33 mouse cellular contexts compared by ENCODE assay signal in genomic region chr5:139211737-139212385, GRCm38 (mm10). TPM values are rescaled to one million over a fixed set of nuclear protein-coding genes. Genes with fewer than 3 reads are reported as not detected.
DNase-seq lines count a peak whose midpoint lies in the region; ATAC-seq and TF ChIP-seq lines count a peak whose summit lies in the region.
"Had no signal": no experiment of that assay in that cellular context is flagged by ENCODE, and none has a peak within 500 bp of the region (broad histone marks: within the 10 kb centered on the region; RNA-seq: fewer than 3 reads in every experiment).

No protein-coding gene starts in this region.

- peak; percentile 37; the same call in 1 of the 2 replicates for TF ChIP-seq EP300 in lung, postnatal 0 days (IDR thresholded peaks at IDR 0.05)

- TF ChIP-seq CTCF in lung, postnatal 0 days (IDR thresholded peaks at IDR 0.05), result no peak

- 91% methylated on average over 11 of the region's 11 CpGs for WGBS in heart, embryonic 11.5 days (ENCODE audit: insufficient replicate concordance)
- 67% methylated on average over 11 of the region's 11 CpGs for WGBS in lung, postnatal 0 days

- H3K4me1 ChIP-seq in heart, embryonic 11.5 days (ENCODE audit: control insufficient read depth, insufficient read depth, low read length), result no peaks in the 10 kb centered on the region
- H3K4me1 ChIP-seq in lung, postnatal 0 days (ENCODE audit: insufficient read depth, low read depth, low read length), result no peaks in the 10 kb centered on the region
- H3K4me1 ChIP-seq: embryonic facial prominence, embryonic 10.5 days; forebrain, embryonic 12.5 days; heart, embryonic 10.5 days; hindbrain, embryonic 10.5 days; hindbrain, embryonic 15.5 days; lung, embryonic 15.5 days; midbrain, embryonic 10.5 days; neural tube, embryonic 12.5 days had no signal

- no peak overlapping the region for H3K27ac ChIP-seq in heart, embryonic 11.5 days (ENCODE audit: low read depth, low read length)
- peak overlapping the region; percentile 49; the same call in 1 of the 2 replicates for H3K27ac ChIP-seq in lung, postnatal 0 days (ENCODE audit: low read length)
- H3K27ac ChIP-seq: embryonic facial prominence, embryonic 10.5 days; embryonic facial prominence, embryonic 15.5 days; forebrain, embryonic 12.5 days; heart, embryonic 10.5 days; hindbrain, embryonic 10.5 days; hindbrain, embryonic 15.5 days; liver, embryonic 14.5 days; lung, embryonic 15.5 days; midbrain, embryonic 10.5 days; neural tube, embryonic 12.5 days had no signal

- peak; percentile 27 for DNase-seq in cerebellum, adult 18-20 months
- no peak for DNase-seq in cerebellum, postnatal 4 days (ENCODE audit: low spot score in 2 of 2)
- DNase-seq in heart, postnatal 4 days, result peak; percentile 43
- peak; percentile 62 for DNase-seq in lung, postnatal 0 days (ENCODE audit: low spot score)
- no peak for DNase-seq in lung, postnatal 10 days
- peak; percentile 34 for DNase-seq in lung, postnatal 36 days
- DNase-seq: adrenal gland, adult 2 months; adrenal gland, postnatal 36 days; cerebellum, adult 8-10 months; gastrocnemius, postnatal 14 days; heart, adult 11 months; kidney, adult 9 months; kidney, postnatal 14 days; liver; right cerebral cortex, adult 18-20 months; spleen, adult 18-20 months; thymus, postnatal 4 days had no signal

- no peak overlapping the region for H3K4me2 ChIP-seq in heart, embryonic 11.5 days
- H3K4me2 ChIP-seq in lung, postnatal 0 days (replicated peaks; ENCODE audit: low read depth, low read length), result peak overlapping the region; percentile 22; the same call in 1 of the 2 replicates
- H3K4me2 ChIP-seq: embryonic facial prominence, embryonic 15.5 days; forebrain, embryonic 12.5 days; hindbrain, embryonic 15.5 days; lung, embryonic 15.5 days; neural tube, embryonic 12.5 days had no signal

- no peak for ATAC-seq in heart, embryonic 11.5 days (replicated peaks; ENCODE audit: insufficient number of reproducible peaks, low FRiP score, low TSS enrichment)
- peak; percentile 87 for ATAC-seq in lung, postnatal 0 days
- ATAC-seq: activated CD4-positive, CD25-positive, alpha-beta regulatory T cell, adult 4 months; inflammation-experienced regulatory T-cells, adult 6 months; midbrain, embryonic 16.5 days had no signal

- H3K27me3 ChIP-seq in heart, embryonic 11.5 days (ENCODE audit: control insufficient read depth, insufficient read depth, low read length), result no peaks in the 10 kb centered on the region
- no peaks in the 10 kb centered on the region for H3K27me3 ChIP-seq in lung, postnatal 0 days (replicated peaks; ENCODE audit: insufficient read depth, low read length)
- H3K27me3 ChIP-seq: CH12.LX; embryonic facial prominence, embryonic 15.5 days; forebrain, embryonic 12.5 days; hindbrain, embryonic 15.5 days; lung, embryonic 15.5 days; neural tube, embryonic 12.5 days had no signal

- no peaks in the 10 kb centered on the region for H3K9me3 ChIP-seq in heart, embryonic 11.5 days (replicated peaks; ENCODE audit: control insufficient read depth, low read length)
- H3K9me3 ChIP-seq in lung, postnatal 0 days (ENCODE audit: low read length), result no peaks in the 10 kb centered on the region
- H3K9me3 ChIP-seq: embryonic facial prominence, embryonic 10.5 days; embryonic facial prominence, embryonic 15.5 days; forebrain, embryonic 12.5 days; heart, embryonic 10.5 days; hindbrain, embryonic 10.5 days; hindbrain, embryonic 15.5 days; lung, embryonic 15.5 days; midbrain, embryonic 10.5 days; neural tube, embryonic 12.5 days had no signal

- H3K4me3 ChIP-seq in heart, embryonic 11.5 days (ENCODE audit: low read depth, low read length), result no peak overlapping the region
- H3K4me3 ChIP-seq in lung, postnatal 0 days (ENCODE audit: low read depth, low read length), result no peak overlapping the region
- H3K4me3 ChIP-seq: embryonic facial prominence, embryonic 10.5 days; embryonic facial prominence, embryonic 15.5 days; forebrain, embryonic 12.5 days; heart, embryonic 10.5 days; hindbrain, embryonic 10.5 days; hindbrain, embryonic 15.5 days; lung, embryonic 15.5 days; midbrain, embryonic 10.5 days; myocyte; neural tube, embryonic 12.5 days had no signal

- H3K36me3 ChIP-seq in heart, embryonic 11.5 days (ENCODE audit: control insufficient read depth, insufficient read depth, low read length), result peaks cover 8% of the 10 kb centered on the region
- H3K36me3 ChIP-seq in lung, postnatal 0 days (ENCODE audit: insufficient read depth, low read length), result no peaks in the 10 kb centered on the region

- H3K9ac ChIP-seq in heart, embryonic 11.5 days (ENCODE audit: low read depth, low read length), result no peak overlapping the region
- no peak overlapping the region for H3K9ac ChIP-seq in lung, postnatal 0 days (replicated peaks; ENCODE audit: low read depth)
- H3K9ac ChIP-seq: embryonic facial prominence, embryonic 15.5 days; forebrain, embryonic 12.5 days; hindbrain, embryonic 15.5 days; liver, embryonic 14.5 days; lung, embryonic 15.5 days; neural tube, embryonic 12.5 days had no signal

RNA-seq across cellular contexts. Expression of gene Sun1, which starts 11.4 kb away (rescaled TPM):
- total RNA-seq in heart, postnatal 4 days (2021), result 10 to 100 TPM; 40.7 to 43.0 TPM
- polyA plus RNA-seq in heart, embryonic 11.5 days (2014; fragmentation: Nextera tagmentation; extraction: Ambion mirVana), result 33.4 and 40.9 TPM in 2 replicates
- 35.1 and 37.6 TPM in 2 replicates for polyA plus RNA-seq in lung, postnatal 0 days (2015; fragmentation: Nextera tagmentation; extraction: Ambion mirVana)

RNA-seq across cellular contexts. Expression of gene Get4, which starts 40.3 kb away (rescaled TPM):
- 10 to 100 TPM; 76.4 to 80.4 TPM for total RNA-seq in heart, postnatal 4 days (2021)
- 138 and 139 TPM in 2 replicates for polyA plus RNA-seq in heart, embryonic 11.5 days (2014; fragmentation: Nextera tagmentation; extraction: Ambion mirVana)
- 151 and 170 TPM in 2 replicates for polyA plus RNA-seq in lung, postnatal 0 days (2015; fragmentation: Nextera tagmentation; extraction: Ambion mirVana)

Comparison
In these comparisons a context has a peak if more than half of its experiments do, and no peak if none do; other contexts are left out.
1. DNase-seq: peak in cerebellum, adult 18-20 months (2 of 2), heart, postnatal 4 days (single experiment), lung, postnatal 0 days (single experiment) and lung, postnatal 36 days (single experiment); none in cerebellum, postnatal 4 days (0 of 2) and lung, postnatal 10 days (single experiment).